Mouse (Mus musculus) thymus, postnatal 4 days (tissue): ENCODE measurements at regions not wholly inside any gene's neighbourhood (a gene's known extent, or its start where the extent isn't known, plus 50 kb on each side); places are given as distances from the start of the nearest gene placed in this dataset.
A peak's percentile ranks its signal among the peaks of the same experiment; 100 is the strongest.

ENCODE experiments used
- DNase-seq: peaks from one replicate; pipeline ENCODE4 v3.0.0; 2021

GRCm38 (mm10) chr1:92731353-92732282 lies 83.0 kb upstream of the Otos start:
- no peak for DNase-seq

- no peak for DNase-seq
Measured at GRCm38 (mm10) chr1:92730576-92730975, 81.9 kb upstream of the Otos start.

GRCm38 (mm10) chr1:92727961-92728360 lies 79.3 kb upstream of the Otos start:
- DNase-seq, result no peak

- no peak for DNase-seq
Measured at GRCm38 (mm10) chr1:92727371-92727770, 78.7 kb upstream of the Otos start.

- no peak for DNase-seq
Measured at GRCm38 (mm10) chr1:92726341-92726740, 77.7 kb upstream of the Otos start.

- no peak for DNase-seq
Measured at GRCm38 (mm10) chr1:92724135-92724534, 75.5 kb upstream of the Otos start.

- DNase-seq, result no peak
Measured at GRCm38 (mm10) chr1:92720567-92720966, 71.9 kb upstream of the Otos start.

- no peak for DNase-seq
Measured at GRCm38 (mm10) chr1:92719864-92720263, 71.2 kb upstream of the Otos start.

GRCm38 (mm10) chr1:92718108-92718507 lies 69.5 kb upstream of the Otos start:
- no peak for DNase-seq

- no peak for DNase-seq
Measured at GRCm38 (mm10) chr1:92714725-92715324, 66.2 kb upstream of the Otos start.

- DNase-seq, result no peak
Measured at GRCm38 (mm10) chr1:92712366-92712765, 63.7 kb upstream of the Otos start.

GRCm38 (mm10) chr1:92710321-92710839 lies 61.7 kb upstream of the Otos start:
- DNase-seq, result no peak

- no peak for DNase-seq
Measured at GRCm38 (mm10) chr1:92709190-92709850, 60.7 kb upstream of the Otos start.

- DNase-seq, result no peak
Measured at GRCm38 (mm10) chr1:92707917-92708897, 59.6 kb upstream of the Otos start.

GRCm38 (mm10) chr1:92707441-92707840 lies 58.8 kb upstream of the Otos start:
- no peak for DNase-seq

GRCm38 (mm10) chr1:92703903-92704302 lies 55.3 kb upstream of the Otos start:
- DNase-seq, result no peak

GRCm38 (mm10) chr1:92703270-92703669 lies 54.6 kb upstream of the Otos start:
- DNase-seq, result no peak

- no peak for DNase-seq
Measured at GRCm38 (mm10) chr1:92700107-92700506, 51.5 kb upstream of the Otos start.

GRCm38 (mm10) chr1:92699697-92700096 lies 51.1 kb upstream of the Otos start:
- no peak for DNase-seq

- peak; percentile 45 for DNase-seq
Measured at GRCm38 (mm10) chr1:92699048-92699447, 50.4 kb upstream of the Otos start.

GRCm38 (mm10) chr1:92698541-92698940 lies 49.9 kb upstream of the Otos start:
- DNase-seq, result no peak
